Mouse (Mus musculus) spleen, embryonic (tissue): ENCODE results near the gene Defb25.

Experiments used
- CTCF ChIA-PET: fragments of 350-600 bp; sonication (Branson Sonifier 250); formaldehyde crosslinking; loops from one replicate; lab custom pipeline; 2022; lab: Charles Lee

Gene Defb25

GRCm38 (mm10) chr2:152629239-152629638 lies 6.4 kb upstream of the Defb25 start:
- CTCF ChIA-PET = no interaction called here

GRCm38 (mm10) chr2:152628066-152628465 lies 5.2 kb upstream of the Defb25 start:
- CTCF ChIA-PET = no interaction called here

GRCm38 (mm10) chr2:152626774-152627591 lies 4.1 kb upstream of the Defb25 start, which contains the start of gene Rem1:
Gene Rem1 (plus strand): TSS chr2:152626951.
- CTCF ChIA-PET = no interaction called here

- CTCF ChIA-PET = no interaction called here
Observed at GRCm38 (mm10) chr2:152625256-152625655, 2.4 kb upstream of the Defb25 start.

GRCm38 (mm10) chr2:152624566-152624965 lies 1.7 kb upstream of the Defb25 start:
- CTCF ChIA-PET = no interaction called here

GRCm38 (mm10) chr2:152622151-152622550 lies 702 bp downstream of the Defb25 start:
- CTCF ChIA-PET = no interaction called here

GRCm38 (mm10) chr2:152620367-152621134 lies 2.3 kb downstream of the Defb25 start:
- CTCF ChIA-PET = interaction anchor here (0.6 kb wide), 1 partner anchor 21 kb away, joined by 4 read pairs; no protein-coding TSS in a partner anchor

- CTCF ChIA-PET = no interaction called here
Observed at GRCm38 (mm10) chr2:152617374-152617773, 5.5 kb downstream of the Defb25 start.

- CTCF ChIA-PET = no interaction called here
Observed at GRCm38 (mm10) chr2:152616470-152616869, 6.4 kb downstream of the Defb25 start.

GRCm38 (mm10) chr2:152615563-152615962 lies 7.3 kb downstream of the Defb25 start:
- CTCF ChIA-PET = no interaction called here

GRCm38 (mm10) chr2:152612193-152612592 lies 10.7 kb downstream of the Defb25 start:
- CTCF ChIA-PET = interaction anchor here (0.5 kb wide), 1 partner anchor 28 kb away, joined by 3 read pairs; no protein-coding TSS in a partner anchor

GRCm38 (mm10) chr2:152608719-152609118 lies 14.1 kb downstream of the Defb25 start:
- CTCF ChIA-PET = no interaction called here

- CTCF ChIA-PET = no interaction called here
Observed at GRCm38 (mm10) chr2:152607746-152608145, 15.1 kb downstream of the Defb25 start.

GRCm38 (mm10) chr2:152604057-152604456 lies 18.8 kb downstream of the Defb25 start, which contains the start of gene Defb36:
Gene Defb36 (plus strand): TSS chr2:152604327.
- CTCF ChIA-PET = interaction anchor here (0.6 kb wide), 1 partner anchor 1171 kb away, joined by 13 read pairs; no protein-coding TSS in a partner anchor

- CTCF ChIA-PET = no interaction called here
Observed at GRCm38 (mm10) chr2:152601275-152601960, 21.4 kb downstream of the Defb25 start.

GRCm38 (mm10) chr2:152600076-152600475 lies 22.8 kb downstream of the Defb25 start:
- CTCF ChIA-PET = no interaction called here

- CTCF ChIA-PET = no interaction called here
Observed at GRCm38 (mm10) chr2:152599299-152599698, 23.6 kb downstream of the Defb25 start, which contains the start of gene Defb45. Gene Defb45 (minus strand): TSS chr2:152599399.

GRCm38 (mm10) chr2:152589021-152589420 lies 33.8 kb downstream of the Defb25 start:
- CTCF ChIA-PET = no interaction called here

GRCm38 (mm10) chr2:152588450-152588849 lies 34.4 kb downstream of the Defb25 start:
- CTCF ChIA-PET = no interaction called here

GRCm38 (mm10) chr2:152586926-152587560 lies 35.8 kb downstream of the Defb25 start:
- CTCF ChIA-PET = no interaction called here

- CTCF ChIA-PET = no interaction called here
Observed at GRCm38 (mm10) chr2:152580612-152581011, 42.2 kb downstream of the Defb25 start.
